31 mouse cellular contexts compared by ENCODE assay signal in the genomic region with DNA sequence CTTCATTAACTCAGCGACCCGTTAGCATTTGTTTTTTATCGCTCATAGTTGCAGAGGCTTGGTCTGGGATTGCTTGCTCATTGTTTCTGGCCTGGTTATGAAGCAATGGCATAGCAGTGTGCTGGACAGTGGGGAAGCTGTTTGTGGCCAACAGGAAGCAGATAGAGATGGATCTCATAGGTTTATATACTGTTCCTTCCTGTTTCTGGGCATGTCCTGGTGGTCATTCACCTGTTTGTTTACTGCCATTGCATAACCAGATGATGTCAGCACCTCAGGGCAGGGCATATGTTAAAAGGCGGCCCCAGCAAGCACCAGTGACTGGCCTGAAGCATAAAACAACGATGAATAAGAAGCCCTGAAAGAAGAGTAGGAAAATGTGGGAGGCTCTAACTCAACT. TPM values are rescaled to one million over a fixed set of nuclear protein-coding genes. Genes with fewer than 3 reads are reported as not detected.
A peak's percentile ranks its signal among the peaks of the same experiment; 100 is the strongest.
DNase-seq lines count a peak whose midpoint lies in the region; ATAC-seq and TF ChIP-seq lines count a peak whose summit lies in the region.
"Had no signal": no experiment of that assay in that cellular context is flagged by ENCODE, and none has a peak within 500 bp of the region (broad histone marks: within the 10 kb centered on the region; RNA-seq: fewer than 3 reads in every experiment).

No protein-coding gene starts in this region.

- TF ChIP-seq POLR2A in lung, adult 2 months (IDR thresholded peaks at IDR 0.05; ENCODE audit: borderline replicate concordance, extremely low read depth, low read depth, low read length): no peak

- TF ChIP-seq EP300 in stomach, postnatal 0 days (optimal IDR thresholded peaks at IDR 0.05): no peak

- no peaks in the 10 kb centered on the region for H3K9me3 ChIP-seq in intestine, embryonic 16.5 days (ENCODE audit: control insufficient read depth, low read length)
- no peaks in the 10 kb centered on the region for H3K9me3 ChIP-seq in intestine, embryonic 15.5 days
- no peaks in the 10 kb centered on the region for H3K9me3 ChIP-seq in stomach, postnatal 0 days (ENCODE audit: control insufficient read depth, low read length)
- H3K9me3 ChIP-seq: forebrain, embryonic 13.5 days; G1E; heart, embryonic 13.5 days; hindbrain, embryonic 10.5 days; hindbrain, embryonic 15.5 days; limb, embryonic 13.5 days; midbrain, embryonic 12.5 days; stomach, embryonic 15.5 days had no signal

- peak; percentile 19 for DNase-seq in lung, postnatal 10 days
- DNase-seq in lung, adult 2 months: no peak
- DNase-seq in stomach, postnatal 0 days (ENCODE audit: low spot score): peak; percentile 28
- no peak for DNase-seq in ovary, postnatal 36 days (ENCODE audit: low spot score)
- no peak for DNase-seq in adrenal gland, adult 2 months
- DNase-seq: adrenal gland, postnatal 10 days; cerebellum, adult 11 months; cerebellum, adult 9-10 months; cerebellum, postnatal 36 days; gastrocnemius, postnatal 25 days; heart, adult 18-20 months; heart, postnatal 10 days; kidney, adult 8-10 months; kidney, postnatal 4 days; lung, embryonic 14.5 days; right cerebral cortex, adult 18-20 months; thymus, postnatal 14 days had no signal

- ATAC-seq in intestine, embryonic 16.5 days: peak; percentile 38; the same call in 1 of the 2 replicates
- ATAC-seq in intestine, embryonic 15.5 days: no peak
- ATAC-seq in megakaryocyte, adult 5-6 weeks (ENCODE audit: poor library complexity, severe bottlenecking): peak; percentile 95
- peak; percentile 69 for ATAC-seq in stomach, postnatal 0 days (ENCODE audit: low FRiP score, low TSS enrichment)
- ATAC-seq: forebrain, embryonic 13.5 days; inflammation-experienced regulatory T-cells, adult 6 months had no signal

- H3K36me3 ChIP-seq in intestine, embryonic 16.5 days (ENCODE audit: control insufficient read depth, insufficient read depth, low read length): peaks cover 9% of the 10 kb centered on the region; the same call in 1 of the 2 replicates
- H3K36me3 ChIP-seq in intestine, embryonic 15.5 days: peaks cover 28% of the 10 kb centered on the region
- no peaks in the 10 kb centered on the region; the same call in 1 of the 2 replicates for H3K36me3 ChIP-seq in stomach, postnatal 0 days (ENCODE audit: control insufficient read depth, insufficient read depth, low read length)
- H3K36me3 ChIP-seq: hindbrain, embryonic 15.5 days had no signal

- H3K4me2 ChIP-seq in intestine, embryonic 16.5 days (ENCODE audit: low read depth, low read length): no peak overlapping the region
- H3K4me2 ChIP-seq in intestine, embryonic 15.5 days (replicated peaks): no peak overlapping the region
- H3K4me2 ChIP-seq in stomach, postnatal 0 days (replicated peaks; ENCODE audit: low read depth): no peak overlapping the region
- H3K4me2 ChIP-seq: forebrain, embryonic 13.5 days; heart, embryonic 13.5 days; hindbrain, embryonic 15.5 days; limb, embryonic 13.5 days; lung, embryonic 14.5 days; midbrain, embryonic 12.5 days; stomach, embryonic 15.5 days had no signal

- no peak overlapping the region for H3K9ac ChIP-seq in intestine, embryonic 16.5 days (ENCODE audit: low read depth, low read length)
- no peak overlapping the region for H3K9ac ChIP-seq in intestine, embryonic 15.5 days
- no peak overlapping the region for H3K9ac ChIP-seq in stomach, postnatal 0 days (ENCODE audit: low read length)
- H3K9ac ChIP-seq: forebrain, embryonic 13.5 days; hindbrain, embryonic 15.5 days; limb, embryonic 13.5 days; lung, embryonic 14.5 days; midbrain, embryonic 12.5 days; stomach, embryonic 15.5 days had no signal

- H3K4me1 ChIP-seq in intestine, embryonic 16.5 days (ENCODE audit: control insufficient read depth, insufficient read depth, low read length): peaks cover 6% of the 10 kb centered on the region
- H3K4me1 ChIP-seq in intestine, embryonic 15.5 days (replicated peaks): peaks cover 5% of the 10 kb centered on the region
- H3K4me1 ChIP-seq in lung, adult 2 months (ENCODE audit: control insufficient read depth, insufficient read depth, low read length): no peaks in the 10 kb centered on the region; the same call in 1 of the 2 replicates
- H3K4me1 ChIP-seq in stomach, postnatal 0 days (replicated peaks; ENCODE audit: control insufficient read depth, insufficient read depth): peaks cover 3% of the 10 kb centered on the region; the same call in 1 of the 2 replicates

- no peak overlapping the region for H3K27ac ChIP-seq in intestine, embryonic 16.5 days (ENCODE audit: low read length)
- no peak overlapping the region for H3K27ac ChIP-seq in intestine, embryonic 15.5 days
- H3K27ac ChIP-seq in stomach, postnatal 0 days (replicated peaks): no peak overlapping the region
- H3K27ac ChIP-seq: forebrain, embryonic 13.5 days; heart, embryonic 13.5 days; hindbrain, embryonic 10.5 days; hindbrain, embryonic 15.5 days; kidney, postnatal 0 days; limb, embryonic 13.5 days; midbrain, embryonic 12.5 days; stomach, embryonic 15.5 days had no signal

- no peak for TF ChIP-seq CTCF in lung, adult 2 months (IDR thresholded peaks at IDR 0.05; ENCODE audit: insufficient read depth, low read length)
- TF ChIP-seq CTCF in stomach, postnatal 0 days (IDR thresholded peaks at IDR 0.05; ENCODE audit: low read depth): no peak

- no peak overlapping the region for H3K4me3 ChIP-seq in intestine, embryonic 16.5 days (ENCODE audit: low read length)
- no peak overlapping the region for H3K4me3 ChIP-seq in intestine, embryonic 15.5 days (replicated peaks)
- no peak overlapping the region for H3K4me3 ChIP-seq in lung, adult 2 months (replicated peaks; ENCODE audit: extremely low read depth, low read depth, low read length)
- H3K4me3 ChIP-seq in stomach, postnatal 0 days (ENCODE audit: low read depth, low read length): no peak overlapping the region
- H3K4me3 ChIP-seq: forebrain, embryonic 13.5 days; heart, embryonic 13.5 days; hindbrain, embryonic 10.5 days; hindbrain, embryonic 15.5 days; limb, embryonic 13.5 days; midbrain, embryonic 12.5 days; stomach, embryonic 15.5 days had no signal

- 87% methylated on average over 5 of the region's 5 CpGs for WGBS in intestine, embryonic 16.5 days
- WGBS in intestine, embryonic 15.5 days: 86% methylated on average over 5 of the region's 5 CpGs
- WGBS in lung, adult 2 months: 49% methylated on average over 5 of the region's 5 CpGs
- WGBS in stomach, postnatal 0 days: 76% methylated on average over 5 of the region's 5 CpGs

- no peaks in the 10 kb centered on the region for H3K27me3 ChIP-seq in intestine, embryonic 16.5 days (replicated peaks; ENCODE audit: control insufficient read depth, insufficient read depth, low read length)
- H3K27me3 ChIP-seq in intestine, embryonic 15.5 days (replicated peaks): no peaks in the 10 kb centered on the region
- H3K27me3 ChIP-seq in stomach, postnatal 0 days (ENCODE audit: control insufficient read depth, insufficient read depth, low read length): no peaks in the 10 kb centered on the region
- H3K27me3 ChIP-seq: forebrain, embryonic 13.5 days; heart, embryonic 13.5 days; hindbrain, embryonic 15.5 days; limb, embryonic 13.5 days; midbrain, embryonic 12.5 days; stomach, embryonic 15.5 days had no signal

RNA-seq across cellular contexts. Expression of a gene that starts 7.2 kb away (rescaled TPM):
- 5.1 and 5.3 TPM in 2 replicates for polyA plus RNA-seq in intestine, embryonic 16.5 days (2015; fragmentation: Nextera tagmentation; extraction: Ambion mirVana)
- 5.3 and 6.7 TPM in 2 replicates for polyA plus RNA-seq in intestine, embryonic 15.5 days (2015; fragmentation: Nextera tagmentation; extraction: Ambion mirVana)
- 0.89 and 1.7 TPM in 2 replicates for polyA plus RNA-seq in lung, adult 2 months (2012; rRNA removed)
- 1.4 and 2.4 TPM in 2 replicates for total RNA-seq in megakaryocyte, adult 5-6 weeks (2015)
- 1.5 and 1.9 TPM in 2 replicates for total RNA-seq in megakaryocyte, adult 5-6 weeks (2017)
- 2.4 and 2.7 TPM in 2 replicates for polyA plus RNA-seq in stomach, postnatal 0 days (2015; fragmentation: Nextera tagmentation; extraction: Ambion mirVana)
- 1 to 10 TPM; 2.5 to 3.4 TPM for total RNA-seq in adrenal gland, adult 2 months (2021)
- 0.68 and 0.98 TPM in 2 replicates for polyA plus RNA-seq in adrenal gland, adult 2 months (2012; rRNA removed)

RNA-seq across cellular contexts. Expression of a gene that starts 10.7 kb away (rescaled TPM):
- 28.3 and 28.6 TPM in 2 replicates for polyA plus RNA-seq in intestine, embryonic 16.5 days (2015; fragmentation: Nextera tagmentation; extraction: Ambion mirVana)
- polyA plus RNA-seq in intestine, embryonic 15.5 days (2015; fragmentation: Nextera tagmentation; extraction: Ambion mirVana): 34.3 and 38.3 TPM in 2 replicates
- polyA plus RNA-seq in lung, adult 2 months (2012; rRNA removed): 8.4 and 11.8 TPM in 2 replicates
- 0.36 and 0.38 TPM in 2 replicates for total RNA-seq in megakaryocyte, adult 5-6 weeks (2015)
- total RNA-seq in megakaryocyte, adult 5-6 weeks (2017): 0.73 TPM in 1 of 2 replicates, not detected in the other
- polyA plus RNA-seq in stomach, postnatal 0 days (2015; fragmentation: Nextera tagmentation; extraction: Ambion mirVana): 11.9 and 13.3 TPM in 2 replicates
- 1 to 10 TPM; 1.8 to 4.3 TPM for total RNA-seq in adrenal gland, adult 2 months (2021)
- 5.5 and 8.5 TPM in 2 replicates for polyA plus RNA-seq in adrenal gland, adult 2 months (2012; rRNA removed)

RNA-seq across cellular contexts. Expression of a gene that starts 12.4 kb away (rescaled TPM):
- 295 and 299 TPM in 2 replicates for polyA plus RNA-seq in intestine, embryonic 16.5 days (2015; fragmentation: Nextera tagmentation; extraction: Ambion mirVana)
- polyA plus RNA-seq in intestine, embryonic 15.5 days (2015; fragmentation: Nextera tagmentation; extraction: Ambion mirVana): 304 and 311 TPM in 2 replicates
- polyA plus RNA-seq in lung, adult 2 months (2012; rRNA removed): 82.5 and 104 TPM in 2 replicates
- total RNA-seq in megakaryocyte, adult 5-6 weeks (2015): 356 and 374 TPM in 2 replicates
- 194 and 199 TPM in 2 replicates for total RNA-seq in megakaryocyte, adult 5-6 weeks (2017)
- polyA plus RNA-seq in stomach, postnatal 0 days (2015; fragmentation: Nextera tagmentation; extraction: Ambion mirVana): 221 and 227 TPM in 2 replicates
- total RNA-seq in adrenal gland, adult 2 months (2021): 100 to 1,000 TPM; 285 to 311 TPM
- 324 and 358 TPM in 2 replicates for polyA plus RNA-seq in adrenal gland, adult 2 months (2012; rRNA removed)

RNA-seq across cellular contexts. Expression of a gene that starts 36.5 kb away (rescaled TPM):
- polyA plus RNA-seq in intestine, embryonic 16.5 days (2015; fragmentation: Nextera tagmentation; extraction: Ambion mirVana): 0.54 and 0.71 TPM in 2 replicates
- polyA plus RNA-seq in intestine, embryonic 15.5 days (2015; fragmentation: Nextera tagmentation; extraction: Ambion mirVana): 0.53 and 0.66 TPM in 2 replicates
- polyA plus RNA-seq in lung, adult 2 months (2012; rRNA removed): 0.86 and 0.95 TPM in 2 replicates
- total RNA-seq in megakaryocyte, adult 5-6 weeks (2015): 0.83 and 2.2 TPM in 2 replicates
- total RNA-seq in megakaryocyte, adult 5-6 weeks (2017): 1.3 and 1.8 TPM in 2 replicates
- 0.10 and 0.17 TPM in 2 replicates for polyA plus RNA-seq in stomach, postnatal 0 days (2015; fragmentation: Nextera tagmentation; extraction: Ambion mirVana)
- total RNA-seq in adrenal gland, adult 2 months (2021): not detected
- 0.09 and 0.15 TPM in 2 replicates for polyA plus RNA-seq in adrenal gland, adult 2 months (2012; rRNA removed)
- total RNA-seq: gastrocnemius, postnatal 25 days; midbrain, postnatal 0 days had no signal
- polyA plus RNA-seq: midbrain, postnatal 0 days had no signal

Comparison
In these comparisons a context has a peak if more than half of its experiments do, and no peak if none do; other contexts are left out.
1. DNase-seq: peak in lung, postnatal 10 days (single experiment) and stomach, postnatal 0 days (single experiment); none in lung, adult 2 months (single experiment), ovary, postnatal 36 days (single experiment) and adrenal gland, adult 2 months (single experiment).